In genomic region chr4:44597965-44598364, GRCm38 (mm10) we compare ENCODE assay signal across 14 mouse cellular contexts.
DNase-seq lines count a peak whose midpoint lies in the region.
"Had no signal": no experiment of that assay in that cellular context is flagged by ENCODE, and none has a peak within 500 bp of the region (broad histone marks: within the 10 kb centered on the region; RNA-seq: fewer than 3 reads in every experiment).

No protein-coding gene starts in this region.

- intact Hi-C loops in heart, postnatal 36 days (cut with DNase I): no loop called here
- intact Hi-C loops in left cerebral cortex, postnatal 36 days (cut with DNase I): no loop called here

- DNase-seq in gastrocnemius, adult 18-20 months (ENCODE audit: low spot score): peak; percentile 3
- no peak for DNase-seq in gastrocnemius, postnatal 10 days
- peak; percentile 8 to 11 for DNase-seq in heart, postnatal 36 days
- no peak for DNase-seq in heart, adult 8-10 months (ENCODE audit: low spot score)
- DNase-seq in cerebellum, adult 9-11 months: peak; percentile 82
- no peak for DNase-seq in left cerebral cortex, postnatal 36 days (ENCODE audit: low spot score in 2 of 2)
- no peak for DNase-seq in c-Kit-positive CD71-positive TER-119-positive erythroid progenitor cells, embryonic 14.5 days (ENCODE audit: low spot score)
- DNase-seq: adrenal gland, postnatal 25 days; kidney, adult 18-20 months; kidney, postnatal 4 days; left cerebral cortex, postnatal 4 days; lung, embryonic 14.5 days; thymus, adult 18-20 months; thymus, postnatal 36 days had no signal

Comparison
In these comparisons a context has a peak if more than half of its experiments do, and no peak if none do; other contexts are left out.
1. DNase-seq: peak in gastrocnemius, adult 18-20 months (single experiment), heart, postnatal 36 days (2 of 2) and cerebellum, adult 9-11 months (single experiment); none in gastrocnemius, postnatal 10 days (single experiment), heart, adult 8-10 months (single experiment), left cerebral cortex, postnatal 36 days (0 of 2) and c-Kit-positive CD71-positive TER-119-positive erythroid progenitor cells, embryonic 14.5 days (single experiment).